Mouse (Mus musculus) lung, adult 2 months (tissue): ENCODE measurements around the gene Osr1. TPM values are rescaled to one million over a fixed set of nuclear protein-coding genes. Genes with fewer than 3 reads are reported as not detected.
A peak's percentile ranks its signal among the peaks of the same experiment; 100 is the strongest.

Experiments
- DNase-seq: peaks from one replicate; pipeline ENCODE4 v3.0.0; 2022
- H3K4me1 ChIP-seq: fragments of 200-500 bp; 2 replicates; pipeline ENCODE4 v1.6.1; 2011; ENCODE audit warnings: low read length; ENCODE audit not compliant: control insufficient read depth, insufficient read depth
- H3K4me3 ChIP-seq: fragments of 200-500 bp; replicated peaks from 2 replicates; pipeline ENCODE3; 2011; ENCODE audit warnings: low read depth, mild to moderate bottlenecking, control low read depth, low read length; ENCODE audit errors: extremely low read depth
- CTCF ChIP-seq: fragments of 200-500 bp; IDR thresholded peaks from 2 replicates; pipeline ENCODE4 v1.5.1; 2011; ENCODE audit warnings: mild to moderate bottlenecking, low read length, control low read depth; ENCODE audit not compliant: insufficient read depth
- POLR2A ChIP-seq: fragments of 200-500 bp; IDR thresholded peaks from 2 replicates; pipeline ENCODE4 v1.6.1; 2011; ENCODE audit warnings: low read depth, mild to moderate bottlenecking, control low read depth, low read length, borderline replicate concordance; ENCODE audit errors: extremely low read depth
- WGBS: fragments of 180-500 bp; shearing (Covaris S2); methylation state at CpG from one replicate; pipeline ENCODE4 v1.1.7; 2018; 5-methylcytosine and 5-hydroxymethylcytosine counted together
- polyA plus RNA-seq: library from polyadenylated mRNA; depleted of rRNA; stranded (reverse); fragments of >200 nt; gene quantifications from 2 replicates; pipeline ENCODE4 v1.2.3, GENCODE M21; 2012

Gene Osr1
- polyA plus RNA-seq, 1 experiment = 28.3 TPM

DNA sequence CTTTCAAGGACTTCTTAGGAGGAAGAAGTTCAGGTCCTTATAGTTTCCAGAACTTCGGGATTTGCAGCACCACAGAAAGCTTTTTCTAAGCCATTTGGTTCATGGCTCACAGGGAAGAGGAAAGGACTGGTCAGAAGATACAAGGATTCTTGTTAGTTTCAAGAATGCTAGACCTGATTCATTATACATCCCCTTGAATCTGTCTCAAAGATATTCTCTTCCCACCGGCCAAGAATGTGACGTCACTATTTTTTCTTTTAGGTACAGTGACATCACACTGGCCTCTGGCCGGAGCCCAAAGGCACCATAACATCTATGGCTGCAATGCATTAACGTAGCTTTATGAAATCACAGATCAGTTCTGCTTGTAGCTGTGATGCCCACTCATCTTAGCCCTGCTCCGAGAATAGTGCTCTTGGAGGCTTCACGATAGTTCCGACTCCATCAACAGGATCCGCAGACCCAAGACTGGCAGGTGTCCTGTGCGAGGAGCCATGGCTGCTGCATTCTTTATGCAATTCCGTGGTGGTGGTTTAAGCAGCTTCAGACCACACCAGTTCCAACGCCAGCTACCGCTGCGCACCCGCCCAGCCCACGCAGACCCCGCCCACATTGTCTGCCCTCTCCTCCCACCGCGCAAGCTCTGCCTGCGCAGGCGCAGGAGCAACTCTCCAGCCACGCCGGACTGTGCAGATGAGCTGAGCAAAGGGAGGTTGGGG is 14.6 kb downstream of the Osr1 start:
- TF ChIP-seq CTCF = no peak
- no peak for TF ChIP-seq POLR2A
- Histone ChIP-seq H3K4me1 (no peaks in the 10 kb centered on the region; the same call in 1 of the 2 replicates), H3K4me3 (peak overlapping the region; percentile 65)

DNA sequence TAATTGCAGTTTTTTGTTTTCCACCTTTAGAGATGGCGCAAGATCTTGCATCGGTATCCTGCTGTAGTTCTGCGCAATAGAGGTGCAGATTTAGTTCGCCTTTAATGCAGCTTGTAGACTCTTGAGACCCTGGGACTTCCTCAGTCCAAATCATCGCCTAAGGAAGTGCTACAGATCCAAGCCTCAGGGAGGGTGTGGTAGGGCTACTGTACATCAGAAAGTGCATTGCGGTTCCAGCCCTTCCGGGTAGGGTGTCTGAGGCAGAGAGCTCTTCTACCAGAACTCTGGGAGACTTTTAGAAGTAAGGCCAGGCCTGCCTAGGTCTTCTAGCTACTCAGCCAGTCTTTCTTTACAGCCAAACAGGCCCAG is 15.2 kb downstream of the Osr1 start:
- Histone ChIP-seq H3K4me3 (no peak overlapping the region), H3K4me1 (no peaks in the 10 kb centered on the region; the same call in 1 of the 2 replicates)
- no peak for DNase-seq
- TF ChIP-seq CTCF = no peak
- 3% methylated on average over 7 of the region's 7 CpGs for WGBS

More for the DNA sequence above, 14.6 kb downstream of the Osr1 start:
- peak; percentile 66 for DNase-seq
- 2% methylated on average over 23 of the region's 23 CpGs for WGBS

DNA sequence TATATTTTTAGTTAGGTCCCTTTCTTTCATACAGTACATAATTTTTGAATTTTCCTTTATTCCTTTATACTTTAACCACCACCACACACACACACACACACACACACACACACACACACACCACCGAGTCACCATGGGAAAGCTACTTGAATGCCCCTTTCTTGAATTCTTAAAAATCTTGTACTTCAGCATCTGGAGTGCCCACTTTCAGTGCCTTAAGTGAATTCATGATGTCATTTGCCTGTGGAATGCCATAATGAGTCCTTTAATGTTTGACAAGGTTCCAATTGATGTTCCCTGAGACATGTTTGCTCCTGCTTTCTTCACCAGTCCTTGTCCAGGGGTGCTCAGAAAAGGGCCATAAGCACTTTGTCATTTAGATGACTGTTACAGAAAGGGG is 17.8 kb downstream of the Osr1 start:
- Histone ChIP-seq H3K4me1 (no peaks in the 10 kb centered on the region; the same call in 1 of the 2 replicates), H3K4me3 (no peak overlapping the region)
- no peak for DNase-seq
- no peak for TF ChIP-seq POLR2A
- 77% methylated on average over 1 of the region's 1 CpGs for WGBS

GRCm38 (mm10) chr12:9589561-9590134 is 19.7 kb downstream of the Osr1 start:
- Histone ChIP-seq H3K4me3 (no peak overlapping the region), H3K4me1 (no peaks in the 10 kb centered on the region; the same call in 1 of the 2 replicates)
- no peak for DNase-seq
- no peak for TF ChIP-seq POLR2A
- no peak for TF ChIP-seq CTCF
- 64% methylated on average over 7 of the region's 7 CpGs for WGBS

DNA sequence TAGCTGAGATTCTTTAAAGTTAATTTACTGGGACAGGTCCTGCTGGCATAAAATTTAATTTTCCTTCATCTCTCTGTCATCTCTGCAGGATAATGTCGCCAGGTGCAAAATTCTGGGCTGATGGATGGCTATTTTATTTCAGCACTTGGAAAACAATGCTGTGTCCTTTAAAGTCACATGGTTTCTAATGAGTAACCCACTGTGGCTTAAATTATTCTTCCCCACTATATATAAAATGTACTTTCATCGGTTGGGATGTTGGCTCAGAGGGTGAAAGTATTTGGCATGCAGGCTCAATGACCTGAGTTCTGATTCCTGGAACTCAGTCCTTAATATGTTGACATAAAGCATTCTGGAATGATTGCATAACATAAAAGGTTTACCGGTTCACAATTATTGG is 21.2 kb downstream of the Osr1 start:
- TF ChIP-seq POLR2A (no peak), CTCF (no peak)
- Histone ChIP-seq H3K4me1 (no peaks in the 10 kb centered on the region), H3K4me3 (no peak overlapping the region)
- WGBS = 47% methylated on average over 3 of the region's 3 CpGs
- DNase-seq = no peak

DNA sequence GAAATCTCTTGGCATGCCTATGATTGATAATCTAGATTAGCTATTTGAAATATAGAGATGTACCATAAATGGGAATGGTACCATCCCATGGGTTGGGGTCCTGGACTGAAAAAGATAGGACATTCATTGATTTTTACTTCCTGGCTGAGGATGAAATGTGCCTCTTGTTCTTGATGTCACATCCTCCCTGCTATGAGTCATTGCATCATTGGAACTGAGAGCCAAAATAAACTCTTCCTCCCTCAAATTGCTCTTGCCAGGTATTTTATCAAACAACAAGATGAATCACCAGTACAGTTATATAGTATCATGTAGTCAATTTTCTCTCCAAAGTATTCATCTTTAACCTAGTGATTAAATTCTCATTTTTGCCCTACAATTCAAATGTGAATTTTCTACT is 28.3 kb downstream of the Osr1 start:
- no peak overlapping the region for H3K4me3 ChIP-seq
- TF ChIP-seq CTCF = no peak
- no peak for TF ChIP-seq POLR2A
- no peak for DNase-seq
- H3K4me1 ChIP-seq = no peaks in the 10 kb centered on the region
